8 mouse cellular contexts compared by ENCODE assay signal in the genomic region with DNA sequence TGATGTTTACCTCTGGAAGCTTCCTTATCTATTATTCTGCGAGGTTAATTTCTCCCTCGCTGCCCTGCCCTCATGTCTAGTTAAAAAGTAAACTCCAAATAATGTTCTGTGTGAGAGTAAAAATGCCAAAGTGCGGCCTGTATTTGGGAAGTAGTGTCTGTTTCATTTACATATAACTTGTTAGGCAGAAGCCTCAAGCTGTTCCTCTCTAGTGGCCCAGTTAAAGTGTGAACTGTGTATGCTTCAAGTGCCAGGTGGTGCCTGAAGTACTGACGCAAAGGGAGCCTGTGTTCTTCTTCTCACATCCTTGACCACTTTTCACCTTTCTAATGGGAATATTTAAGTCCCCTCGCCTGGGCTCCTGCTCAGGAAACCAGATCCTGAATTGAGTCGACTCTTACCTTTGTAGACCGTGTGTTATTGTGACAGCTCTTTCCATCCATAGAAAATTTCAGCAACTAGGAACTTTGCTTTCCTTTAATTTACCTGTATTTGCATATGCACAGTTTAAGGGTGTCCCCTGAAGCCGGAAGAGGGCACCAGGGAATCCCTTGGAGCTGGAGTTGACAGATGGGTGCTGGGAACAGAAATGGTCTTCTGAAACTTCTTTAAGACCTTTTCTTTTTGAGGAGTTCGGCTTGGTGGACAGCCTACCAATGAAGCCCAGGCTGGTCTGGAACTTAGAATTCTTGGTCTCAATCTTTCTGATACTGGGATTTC. TPM values are rescaled to one million over a fixed set of nuclear protein-coding genes. Genes with fewer than 3 reads are reported as not detected.
DNase-seq lines count a peak whose midpoint lies in the region; ATAC-seq and TF ChIP-seq lines count a peak whose summit lies in the region.

No protein-coding gene starts in this region.

- peak overlapping the region; percentile 88 for H3K9ac ChIP-seq in heart, embryonic 12.5 days
- H3K9ac ChIP-seq in intestine, embryonic 14.5 days (ENCODE audit: low read length), result peak overlapping the region; percentile 50
- H3K9ac ChIP-seq in liver, postnatal 0 days (replicated peaks), result peak overlapping the region; percentile 76

- peaks cover 26% of the 10 kb centered on the region for H3K4me1 ChIP-seq in heart, embryonic 12.5 days (replicated peaks)
- peaks cover 25% of the 10 kb centered on the region for H3K4me1 ChIP-seq in embryonic facial prominence, embryonic 10.5 days
- peaks cover 17% of the 10 kb centered on the region for H3K4me1 ChIP-seq in intestine, embryonic 14.5 days (replicated peaks; ENCODE audit: control insufficient read depth, insufficient read depth, low read length)
- H3K4me1 ChIP-seq in liver, postnatal 0 days (ENCODE audit: insufficient read depth), result peaks cover 34% of the 10 kb centered on the region

- no peaks in the 10 kb centered on the region for H3K9me3 ChIP-seq in heart, embryonic 12.5 days (replicated peaks)
- no peaks in the 10 kb centered on the region for H3K9me3 ChIP-seq in embryonic facial prominence, embryonic 10.5 days
- no peaks in the 10 kb centered on the region for H3K9me3 ChIP-seq in intestine, embryonic 14.5 days (ENCODE audit: control insufficient read depth, low read length)
- H3K9me3 ChIP-seq in liver, postnatal 0 days (ENCODE audit: low read length), result no peaks in the 10 kb centered on the region

- no peak for DNase-seq in heart, adult 8-10 months (ENCODE audit: low spot score)
- peak; percentile 18 for DNase-seq in CD4-positive helper T cell, adult 2 months (ENCODE audit: low read depth, low spot score)
- no peak for DNase-seq in embryonic facial prominence, embryonic 10.5 days (ENCODE audit: low spot score)
- DNase-seq in intestine, embryonic 14.5 days (ENCODE audit: low spot score), result no peak
- DNase-seq in liver, postnatal 0 days, result peak; percentile 22
- DNase-seq in thymus, postnatal 25 days, result peak; percentile 2
- no peak for DNase-seq in right cerebral cortex, postnatal 4 days

- peak overlapping the region; percentile 92 for H3K4me3 ChIP-seq in heart, embryonic 12.5 days
- peak overlapping the region; percentile 74 for H3K4me3 ChIP-seq in embryonic facial prominence, embryonic 10.5 days
- H3K4me3 ChIP-seq in intestine, embryonic 14.5 days (ENCODE audit: low read depth, low read length), result peak overlapping the region; percentile 70
- H3K4me3 ChIP-seq in liver, postnatal 0 days (ENCODE audit: low read depth, low read length), result peak overlapping the region; percentile 74

- H3K36me3 ChIP-seq in heart, embryonic 12.5 days, result peaks cover 6% of the 10 kb centered on the region; the same call in 1 of the 2 replicates
- H3K36me3 ChIP-seq in embryonic facial prominence, embryonic 10.5 days (replicated peaks), result peaks cover 10% of the 10 kb centered on the region; the same call in 1 of the 2 replicates
- peaks cover 5% of the 10 kb centered on the region; the same call in 1 of the 2 replicates for H3K36me3 ChIP-seq in intestine, embryonic 14.5 days (ENCODE audit: control insufficient read depth, insufficient read depth, low read length)
- 0 out of 2 replicates have a peak, but pooled peaks cover 2% of the 10 kb centered on the region for H3K36me3 ChIP-seq in liver, postnatal 0 days (replicated peaks; ENCODE audit: insufficient read depth, low read length)

- TF ChIP-seq CTCF in liver, postnatal 0 days (IDR thresholded peaks at IDR 0.05; ENCODE audit: low read depth), result no peak

- no peak for ATAC-seq in heart, embryonic 12.5 days (ENCODE audit: insufficient number of reproducible peaks, low FRiP score)
- ATAC-seq in intestine, embryonic 14.5 days (replicated peaks; ENCODE audit: low FRiP score, low TSS enrichment, low read depth), result no peak
- ATAC-seq in liver, postnatal 0 days, result no peak

- 27% methylated on average over 9 of the region's 9 CpGs for WGBS in heart, embryonic 12.5 days
- 42% methylated on average over 9 of the region's 9 CpGs for WGBS in embryonic facial prominence, embryonic 10.5 days
- 33% methylated on average over 9 of the region's 9 CpGs for WGBS in intestine, embryonic 14.5 days
- 27% methylated on average over 9 of the region's 9 CpGs for WGBS in liver, postnatal 0 days (ENCODE audit: insufficient replicate concordance)

- H3K27me3 ChIP-seq in heart, embryonic 12.5 days (replicated peaks), result no peaks in the 10 kb centered on the region
- H3K27me3 ChIP-seq in embryonic facial prominence, embryonic 10.5 days (replicated peaks; ENCODE audit: low read depth, poor library complexity, severe bottlenecking), result no peaks in the 10 kb centered on the region
- no peaks in the 10 kb centered on the region for H3K27me3 ChIP-seq in intestine, embryonic 14.5 days (replicated peaks; ENCODE audit: control insufficient read depth, insufficient read depth, low read length)
- H3K27me3 ChIP-seq in liver, postnatal 0 days (ENCODE audit: insufficient read depth, low read length), result no peaks in the 10 kb centered on the region

- no peak for TF ChIP-seq EP300 in liver, postnatal 0 days (IDR thresholded peaks at IDR 0.05; ENCODE audit: low read depth)

- peak overlapping the region; percentile 74 for H3K4me2 ChIP-seq in heart, embryonic 12.5 days
- peak overlapping the region; percentile 77 for H3K4me2 ChIP-seq in intestine, embryonic 14.5 days (ENCODE audit: low read length)
- peak overlapping the region; percentile 72 for H3K4me2 ChIP-seq in liver, postnatal 0 days (ENCODE audit: low read depth, low read length)

- H3K27ac ChIP-seq in heart, embryonic 12.5 days (ENCODE audit: poor library complexity, severe bottlenecking), result no peak overlapping the region
- H3K27ac ChIP-seq in embryonic facial prominence, embryonic 10.5 days (replicated peaks), result no peak overlapping the region; the same call in 1 of the 2 replicates
- H3K27ac ChIP-seq in intestine, embryonic 14.5 days (ENCODE audit: low read depth), result no peak overlapping the region
- H3K27ac ChIP-seq in liver, postnatal 0 days (ENCODE audit: low read depth), result peak overlapping the region; percentile 85

RNA-seq across cellular contexts. Expression of a gene that starts 0.6 kb away (rescaled TPM):
- 45.4 and 48.7 TPM in 2 replicates for polyA plus RNA-seq in heart, embryonic 12.5 days (2016; fragmentation: Nextera tagmentation; extraction: Ambion mirVana)
- 10 to 100 TPM; 54.5 to 60.8 (median 58.6) TPM for total RNA-seq in heart, adult 8-10 months (2022)
- polyA plus RNA-seq in embryonic facial prominence, embryonic 10.5 days (2016; fragmentation: Nextera tagmentation; extraction: Ambion mirVana), result 38.0 and 39.0 TPM in 2 replicates
- polyA plus RNA-seq in intestine, embryonic 14.5 days (2014; fragmentation: Nextera tagmentation; extraction: Ambion mirVana), result 38.0 and 38.7 TPM in 2 replicates
- polyA plus RNA-seq in liver, postnatal 0 days (2015; fragmentation: Nextera tagmentation; extraction: Ambion mirVana), result 7.3 and 8.1 TPM in 2 replicates

RNA-seq across cellular contexts. Expression of a gene that starts 0.9 kb away (rescaled TPM):
- polyA plus RNA-seq in heart, embryonic 12.5 days (2016; fragmentation: Nextera tagmentation; extraction: Ambion mirVana), result 13.2 and 14.1 TPM in 2 replicates
- total RNA-seq in heart, adult 8-10 months (2022), result 10 to 100 TPM; 16.1 to 18.4 (median 16.9) TPM
- 9.8 and 11.2 TPM in 2 replicates for polyA plus RNA-seq in embryonic facial prominence, embryonic 10.5 days (2016; fragmentation: Nextera tagmentation; extraction: Ambion mirVana)
- 6.0 and 6.5 TPM in 2 replicates for polyA plus RNA-seq in intestine, embryonic 14.5 days (2014; fragmentation: Nextera tagmentation; extraction: Ambion mirVana)
- polyA plus RNA-seq in liver, postnatal 0 days (2015; fragmentation: Nextera tagmentation; extraction: Ambion mirVana), result 7.1 and 7.2 TPM in 2 replicates

RNA-seq across cellular contexts. Expression of a gene that starts 45.1 kb away (rescaled TPM):
- polyA plus RNA-seq in heart, embryonic 12.5 days (2016; fragmentation: Nextera tagmentation; extraction: Ambion mirVana), result 44.7 and 57.7 TPM in 2 replicates
- 10 to 100 TPM; 22.8 to 29.8 (median 28.1) TPM for total RNA-seq in heart, adult 8-10 months (2022)
- polyA plus RNA-seq in embryonic facial prominence, embryonic 10.5 days (2016; fragmentation: Nextera tagmentation; extraction: Ambion mirVana), result 70.9 and 73.3 TPM in 2 replicates
- 54.7 and 56.4 TPM in 2 replicates for polyA plus RNA-seq in intestine, embryonic 14.5 days (2014; fragmentation: Nextera tagmentation; extraction: Ambion mirVana)
- 20.1 and 24.4 TPM in 2 replicates for polyA plus RNA-seq in liver, postnatal 0 days (2015; fragmentation: Nextera tagmentation; extraction: Ambion mirVana)

Comparison
In these comparisons a context has a peak if more than half of its experiments do, and no peak if none do; other contexts are left out.
1. DNase-seq: peak in CD4-positive helper T cell, adult 2 months (single experiment), liver, postnatal 0 days (single experiment) and thymus, postnatal 25 days (single experiment); none in heart, adult 8-10 months (single experiment), embryonic facial prominence, embryonic 10.5 days (single experiment), intestine, embryonic 14.5 days (single experiment) and right cerebral cortex, postnatal 4 days (single experiment).
2. Peak in every context shown above with its lines, with median percentiles within 50 percentile points of each other: H3K4me2 ChIP-seq, H3K4me3 ChIP-seq and H3K9ac ChIP-seq.